Mouse (Mus musculus): ENCODE results near the gene Rptor. TPM values are rescaled to one million over a fixed set of nuclear protein-coding genes. Genes with fewer than 3 reads are reported as not detected.

Gene Rptor
- polyA plus RNA-seq, 1 experiment from 2014 or later: 12.2 TPM

DNA sequence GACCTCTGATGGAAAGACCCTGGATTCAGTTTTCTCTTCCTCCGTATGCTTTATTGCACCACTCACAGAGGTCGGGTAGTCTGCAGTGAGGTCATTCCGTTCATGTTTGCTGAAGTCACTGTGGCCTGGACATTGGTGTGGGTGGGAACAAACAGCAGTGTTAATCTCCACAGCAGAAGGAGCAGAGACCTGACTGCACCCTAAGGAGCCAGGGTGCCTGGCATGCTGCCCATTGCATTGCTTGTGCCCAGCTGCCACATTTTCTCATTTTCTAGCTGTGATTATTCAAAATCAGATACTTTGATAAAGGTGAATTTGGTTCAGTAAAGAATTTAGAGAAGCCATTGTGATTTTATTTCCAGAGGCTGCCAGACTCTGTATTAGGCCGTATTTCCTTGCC lies 72.1 kb downstream of the Rptor start:
- H3K9ac ChIP-seq: no peak overlapping the region
- peaks cover 31% of the 10 kb centered on the region for H3K4me1 ChIP-seq
- no peak overlapping the region for H3K27ac ChIP-seq (replicated peaks)
- H3K4me2 ChIP-seq (replicated peaks): no peak overlapping the region
- no peaks in the 10 kb centered on the region for H3K27me3 ChIP-seq
- H3K4me3 ChIP-seq (replicated peaks): no peak overlapping the region
- H3K36me3 ChIP-seq: no peaks in the 10 kb centered on the region
- H3K9me3 ChIP-seq (replicated peaks): no peaks in the 10 kb centered on the region
- WGBS: 78% methylated on average over 4 of the region's 4 CpGs
- no peak for ATAC-seq (ENCODE audit: insufficient number of reproducible peaks, low FRiP score, low TSS enrichment, low read depth)

DNA sequence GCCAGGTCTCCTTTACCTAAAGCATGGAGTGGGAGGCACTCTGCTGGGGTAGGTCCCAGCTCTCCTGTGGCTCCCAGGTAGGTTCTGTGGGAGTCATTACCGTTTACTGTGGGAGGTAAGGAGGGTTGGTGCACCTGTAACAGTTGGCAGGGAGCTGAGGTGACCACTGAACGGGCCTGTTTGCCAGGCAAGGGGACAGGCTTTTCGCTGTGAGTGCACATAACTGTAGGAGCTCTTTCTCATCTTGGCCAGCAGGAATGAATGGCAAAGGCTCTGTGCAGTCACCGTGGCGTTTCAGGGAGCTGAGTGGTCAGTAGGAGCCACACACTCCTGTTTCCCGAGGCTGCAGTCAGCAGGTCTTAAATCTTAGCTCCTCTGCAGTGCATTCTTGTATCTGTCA lies 72.8 kb downstream of the Rptor start:
- no peaks in the 10 kb centered on the region for H3K36me3 ChIP-seq
- no peak overlapping the region for H3K9ac ChIP-seq
- H3K27ac ChIP-seq (replicated peaks): no peak overlapping the region
- H3K27me3 ChIP-seq: no peaks in the 10 kb centered on the region
- no peak overlapping the region for H3K4me3 ChIP-seq (replicated peaks)
- no peaks in the 10 kb centered on the region for H3K9me3 ChIP-seq (replicated peaks)
- peaks cover 27% of the 10 kb centered on the region for H3K4me1 ChIP-seq
- WGBS: 79% methylated on average over 6 of the region's 6 CpGs
- ATAC-seq (ENCODE audit: insufficient number of reproducible peaks, low FRiP score, low TSS enrichment, low read depth): no peak
- no peak overlapping the region for H3K4me2 ChIP-seq (replicated peaks)

- Histone ChIP-seq H3K4me1 (peaks cover 33% of the 10 kb centered on the region), H3K9me3 (replicated peaks) (no peaks in the 10 kb centered on the region), H3K4me2 (replicated peaks) (no peak overlapping the region), H3K9ac (no peak overlapping the region), H3K36me3 (no peaks in the 10 kb centered on the region), H3K4me3 (replicated peaks) (no peak overlapping the region), H3K27ac (replicated peaks) (no peak overlapping the region), H3K27me3 (no peaks in the 10 kb centered on the region)
- no peak for ATAC-seq (ENCODE audit: insufficient number of reproducible peaks, low FRiP score, low TSS enrichment, low read depth)
- WGBS: 61% methylated on average over 7 of the region's 7 CpGs
These were observed 74.2 kb downstream of the Rptor start for GRCm38 (mm10) chr11:119676751-119677411.

DNA sequence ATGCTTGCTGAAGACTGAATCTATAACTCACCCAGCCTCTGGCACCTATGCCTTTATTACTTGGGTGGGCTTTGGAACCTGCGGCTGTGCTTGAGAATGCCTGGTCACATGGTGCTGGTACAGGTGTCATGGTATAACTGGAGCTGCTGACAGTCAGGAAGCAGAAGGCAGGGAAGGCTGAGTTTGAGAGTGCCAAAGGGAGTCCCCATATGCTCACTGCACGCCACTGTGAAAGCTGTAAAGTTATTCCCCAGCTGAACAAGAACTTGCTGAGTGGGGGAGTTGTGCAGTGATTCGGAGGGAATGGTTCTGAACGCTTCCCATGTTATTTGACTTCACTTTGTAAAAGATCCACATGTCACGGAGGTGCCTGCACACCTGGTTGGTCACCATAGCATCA lies 75.7 kb downstream of the Rptor start:
- peaks cover 42% of the 10 kb centered on the region for H3K4me1 ChIP-seq
- H3K4me3 ChIP-seq (replicated peaks): no peak overlapping the region
- H3K9me3 ChIP-seq (replicated peaks): no peaks in the 10 kb centered on the region
- no peaks in the 10 kb centered on the region for H3K36me3 ChIP-seq
- H3K27ac ChIP-seq (replicated peaks): no peak overlapping the region
- no peak for ATAC-seq (ENCODE audit: insufficient number of reproducible peaks, low FRiP score, low TSS enrichment, low read depth)
- no peaks in the 10 kb centered on the region for H3K27me3 ChIP-seq
- no peak overlapping the region for H3K9ac ChIP-seq
- WGBS: 89% methylated on average over 5 of the region's 5 CpGs
- H3K4me2 ChIP-seq (replicated peaks): no peak overlapping the region

DNA sequence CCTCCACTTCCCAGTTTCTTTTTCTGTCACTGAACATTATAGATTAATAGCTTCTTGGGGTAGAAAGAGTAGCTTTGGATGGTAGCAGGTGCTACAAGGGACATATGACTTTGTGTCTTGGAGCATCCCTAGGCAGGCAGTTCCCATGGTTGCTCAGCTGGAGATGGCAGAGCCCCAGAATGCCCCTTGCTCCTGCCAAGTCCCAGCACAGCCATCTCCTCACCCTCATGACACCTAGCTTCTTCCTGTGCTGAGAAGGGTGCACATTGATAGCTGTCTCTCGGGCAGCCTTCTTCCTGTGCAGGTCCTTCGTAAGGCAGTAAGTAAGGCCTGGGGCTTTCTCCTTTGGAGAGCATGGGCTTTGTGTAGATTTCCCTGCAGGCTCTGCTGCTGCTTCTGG lies 78.0 kb downstream of the Rptor start:
- H3K9me3 ChIP-seq (replicated peaks): no peaks in the 10 kb centered on the region
- H3K36me3 ChIP-seq: no peaks in the 10 kb centered on the region
- no peak overlapping the region for H3K4me2 ChIP-seq (replicated peaks)
- ATAC-seq (ENCODE audit: insufficient number of reproducible peaks, low FRiP score, low TSS enrichment, low read depth): no peak
- H3K4me3 ChIP-seq (replicated peaks): no peak overlapping the region
- WGBS: 68% methylated on average over 2 of the region's 2 CpGs
- no peak overlapping the region for H3K27ac ChIP-seq (replicated peaks)
- no peak overlapping the region for H3K9ac ChIP-seq
- H3K4me1 ChIP-seq: peaks cover 58% of the 10 kb centered on the region
- H3K27me3 ChIP-seq: no peaks in the 10 kb centered on the region

DNA sequence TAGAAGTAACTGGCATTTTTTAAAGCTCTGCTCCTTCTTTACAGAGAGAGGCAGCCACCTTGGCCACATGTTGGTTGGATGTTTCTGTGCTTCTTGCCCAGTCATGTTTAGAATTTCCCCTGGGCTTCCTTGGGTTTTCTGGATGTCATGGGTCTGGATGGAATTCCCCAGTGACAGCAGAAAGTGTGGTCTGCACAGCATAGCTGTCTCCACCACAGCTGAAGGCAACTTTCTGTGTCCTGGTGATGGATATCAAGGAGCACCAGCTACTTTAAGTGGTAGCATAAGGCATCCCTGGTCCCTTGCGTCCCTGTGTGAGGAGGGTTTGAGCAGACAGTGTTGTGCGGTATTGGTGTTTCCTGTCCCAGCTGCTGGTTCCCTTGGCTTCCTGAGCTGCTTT lies 79.6 kb downstream of the Rptor start:
- no peak overlapping the region for H3K9ac ChIP-seq
- no peak overlapping the region for H3K4me3 ChIP-seq (replicated peaks)
- no peaks in the 10 kb centered on the region for H3K36me3 ChIP-seq
- no peaks in the 10 kb centered on the region for H3K27me3 ChIP-seq
- peaks cover 47% of the 10 kb centered on the region for H3K4me1 ChIP-seq
- 70% methylated on average over 2 of the region's 2 CpGs for WGBS
- no peak for ATAC-seq (ENCODE audit: insufficient number of reproducible peaks, low FRiP score, low TSS enrichment, low read depth)
- no peaks in the 10 kb centered on the region for H3K9me3 ChIP-seq (replicated peaks)
- H3K27ac ChIP-seq (replicated peaks): no peak overlapping the region
- H3K4me2 ChIP-seq (replicated peaks): no peak overlapping the region

DNA sequence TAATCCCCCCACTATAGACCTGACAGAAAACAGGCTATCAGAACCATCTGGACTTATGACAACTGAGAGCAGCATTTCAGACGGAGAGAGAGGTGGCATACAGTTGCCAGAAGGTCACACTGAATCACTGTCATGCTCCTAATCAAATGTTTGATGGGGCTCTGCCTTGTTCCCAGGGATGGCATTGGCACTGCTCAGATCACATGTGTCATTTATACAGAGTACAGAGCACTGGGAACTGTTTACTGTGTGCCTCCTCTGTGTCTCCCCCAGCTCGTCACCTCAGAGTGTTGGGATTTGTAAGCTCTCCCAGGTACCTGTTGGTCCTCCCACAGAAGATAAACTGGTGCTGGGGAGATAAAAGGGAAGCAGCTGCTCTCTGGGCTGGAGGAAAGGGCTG lies 81.1 kb downstream of the Rptor start:
- WGBS: 49% methylated on average over 2 of the region's 2 CpGs

DNA sequence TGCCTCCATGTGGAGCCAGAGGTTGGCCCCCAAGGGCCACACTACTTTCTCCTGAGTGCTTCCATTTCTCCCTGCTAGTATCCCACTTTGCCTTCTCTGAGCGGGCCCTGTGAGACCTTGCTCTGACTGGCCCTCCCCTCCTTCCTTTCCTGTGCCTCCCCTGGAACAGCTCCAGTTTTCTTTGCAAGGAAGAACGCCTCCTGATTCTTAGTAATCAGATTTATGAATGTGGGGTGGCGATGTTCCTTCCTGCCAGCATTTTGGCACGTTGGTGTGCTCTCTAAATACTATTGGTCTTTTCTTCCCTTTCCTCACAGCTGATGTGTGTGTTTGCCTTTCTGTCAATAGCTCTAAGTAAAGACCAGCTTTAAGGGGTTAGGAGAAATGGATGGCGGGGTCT lies 82.8 kb downstream of the Rptor start:
- peaks cover 42% of the 10 kb centered on the region for H3K4me1 ChIP-seq
- ATAC-seq (ENCODE audit: insufficient number of reproducible peaks, low FRiP score, low TSS enrichment, low read depth): no peak; the same call in 1 of the 2 replicates
- H3K36me3 ChIP-seq: no peaks in the 10 kb centered on the region
- 33% methylated on average over 5 of the region's 5 CpGs for WGBS
- no peak overlapping the region for H3K9ac ChIP-seq
- no peaks in the 10 kb centered on the region for H3K9me3 ChIP-seq (replicated peaks)
- no peaks in the 10 kb centered on the region for H3K27me3 ChIP-seq
- H3K27ac ChIP-seq (replicated peaks): peak overlapping the region; percentile 52; the same call in 1 of the 2 replicates
- H3K4me3 ChIP-seq (replicated peaks): no peak overlapping the region
- H3K4me2 ChIP-seq (replicated peaks): no peak overlapping the region

More for the DNA sequence above, 81.1 kb downstream of the Rptor start:
- Histone ChIP-seq H3K9ac (no peak overlapping the region), H3K4me2 (replicated peaks) (no peak overlapping the region), H3K36me3 (no peaks in the 10 kb centered on the region), H3K4me1 (peaks cover 41% of the 10 kb centered on the region), H3K9me3 (replicated peaks) (no peaks in the 10 kb centered on the region), H3K27ac (replicated peaks) (no peak overlapping the region), H3K4me3 (replicated peaks) (no peak overlapping the region), H3K27me3 (no peaks in the 10 kb centered on the region)
- no peak for ATAC-seq (ENCODE audit: insufficient number of reproducible peaks, low FRiP score, low TSS enrichment, low read depth)

DNA sequence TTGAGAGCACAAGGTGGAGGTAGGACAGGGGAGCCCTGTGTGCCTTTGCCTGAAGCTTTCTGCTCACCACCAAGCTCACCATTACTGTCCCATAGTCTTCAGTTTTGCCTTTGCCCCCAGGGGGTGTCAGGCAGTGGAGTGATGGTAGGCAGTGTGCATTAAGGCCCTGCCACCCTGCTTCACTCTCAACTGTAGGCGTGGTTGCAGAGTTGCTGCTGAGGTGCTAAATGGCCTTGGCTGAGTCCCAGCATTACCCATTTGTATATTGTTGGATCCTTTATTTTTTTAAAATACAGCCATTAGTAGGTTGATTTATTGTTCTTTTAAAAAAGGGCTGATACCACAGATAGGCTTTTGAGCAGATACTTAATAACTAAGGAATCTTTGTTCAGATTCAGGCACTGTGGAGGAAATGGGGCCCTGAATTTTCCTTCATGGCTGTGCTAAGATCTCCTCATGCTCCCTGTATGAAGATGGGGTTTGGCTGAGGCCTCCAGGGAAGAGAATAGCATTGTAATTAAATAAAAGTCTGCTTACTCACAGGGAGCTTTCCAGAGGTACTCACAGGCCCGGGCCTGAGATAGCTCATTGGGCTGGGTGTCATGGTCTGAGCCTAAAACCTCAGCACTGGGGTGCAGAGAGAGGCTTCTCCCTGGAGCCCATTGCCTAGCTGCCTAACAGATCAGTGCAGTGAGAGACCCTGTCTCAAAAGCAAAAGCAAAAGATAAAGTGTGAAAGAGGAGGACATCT lies 83.4 kb downstream of the Rptor start:
- no peak overlapping the region for H3K4me2 ChIP-seq (replicated peaks)
- no peaks in the 10 kb centered on the region for H3K9me3 ChIP-seq (replicated peaks)
- ATAC-seq (ENCODE audit: insufficient number of reproducible peaks, low FRiP score, low TSS enrichment, low read depth): no peak
- H3K27ac ChIP-seq (replicated peaks): peak overlapping the region; percentile 52; the same call in 1 of the 2 replicates
- no peaks in the 10 kb centered on the region for H3K36me3 ChIP-seq
- H3K27me3 ChIP-seq: no peaks in the 10 kb centered on the region
- no peak overlapping the region for H3K9ac ChIP-seq
- no peak overlapping the region for H3K4me3 ChIP-seq (replicated peaks)
- WGBS: 54% methylated on average over 2 of the region's 2 CpGs
- peaks cover 43% of the 10 kb centered on the region for H3K4me1 ChIP-seq

- 83% methylated on average over 3 of the region's 3 CpGs for WGBS
These were observed 84.6 kb downstream of the Rptor start for GRCm38 (mm10) chr11:119687316-119687715.

DNA sequence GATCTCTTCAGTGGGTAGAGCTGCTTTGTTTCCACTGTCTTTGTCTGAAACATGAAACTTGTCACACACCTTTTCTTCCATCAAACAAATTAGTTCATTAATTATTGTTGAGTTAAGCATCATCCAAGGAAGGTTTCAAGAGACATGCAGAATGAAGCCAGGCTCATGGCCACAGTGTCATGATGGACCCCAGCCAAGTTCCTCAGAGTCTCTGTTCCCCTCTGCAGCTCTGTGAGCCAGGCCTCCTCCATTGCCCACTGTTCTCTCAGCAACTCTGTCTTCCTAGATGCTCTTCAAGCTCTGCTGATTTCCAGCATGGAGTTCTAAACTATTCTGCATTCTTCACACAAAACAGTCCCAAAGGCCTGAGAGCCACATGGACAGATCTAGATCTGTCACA lies 85.3 kb downstream of the Rptor start:
- Histone ChIP-seq H3K36me3 (no peaks in the 10 kb centered on the region), H3K4me3 (replicated peaks) (no peak overlapping the region), H3K4me2 (replicated peaks) (no peak overlapping the region), H3K27ac (replicated peaks) (no peak overlapping the region), H3K9me3 (replicated peaks) (no peaks in the 10 kb centered on the region), H3K9ac (no peak overlapping the region), H3K4me1 (peaks cover 37% of the 10 kb centered on the region), H3K27me3 (no peaks in the 10 kb centered on the region)
- no peak for ATAC-seq (ENCODE audit: insufficient number of reproducible peaks, low FRiP score, low TSS enrichment, low read depth)

More at GRCm38 (mm10) chr11:119687316-119687715, 84.6 kb downstream of the Rptor start:
- no peak overlapping the region for H3K4me3 ChIP-seq (replicated peaks)
- H3K27me3 ChIP-seq: no peaks in the 10 kb centered on the region
- no peak overlapping the region for H3K27ac ChIP-seq (replicated peaks)
- no peaks in the 10 kb centered on the region for H3K9me3 ChIP-seq (replicated peaks)
- H3K36me3 ChIP-seq: no peaks in the 10 kb centered on the region
- ATAC-seq (ENCODE audit: insufficient number of reproducible peaks, low FRiP score, low TSS enrichment, low read depth): no peak
- no peak overlapping the region for H3K9ac ChIP-seq
- no peak overlapping the region for H3K4me2 ChIP-seq (replicated peaks)
- peaks cover 34% of the 10 kb centered on the region for H3K4me1 ChIP-seq

DNA sequence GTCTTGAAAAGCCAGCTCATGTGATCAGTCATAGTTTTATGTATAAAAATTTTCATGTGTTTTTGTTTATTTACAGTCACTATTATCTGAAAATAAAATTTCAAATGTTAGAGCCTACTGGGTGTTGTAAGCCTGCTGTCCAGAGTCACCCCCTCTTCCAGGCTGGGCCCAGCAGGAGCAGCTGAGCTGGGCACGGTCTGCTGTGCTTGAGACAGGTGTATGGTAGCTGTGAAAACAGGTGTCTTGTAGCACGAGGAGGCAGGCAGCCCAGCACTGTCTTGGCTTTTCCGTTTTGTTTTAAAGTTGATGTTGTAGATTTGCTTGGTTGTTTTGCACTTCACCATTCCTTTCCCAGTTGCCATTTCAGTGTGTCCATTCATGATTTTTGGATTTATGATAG lies 87.2 kb downstream of the Rptor start:
- H3K4me2 ChIP-seq (replicated peaks): no peak overlapping the region
- no peak overlapping the region for H3K27ac ChIP-seq (replicated peaks)
- H3K9ac ChIP-seq: no peak overlapping the region
- H3K4me1 ChIP-seq: peaks cover 27% of the 10 kb centered on the region
- 72% methylated on average over 3 of the region's 3 CpGs for WGBS
- no peak overlapping the region for H3K4me3 ChIP-seq (replicated peaks)
- H3K27me3 ChIP-seq: no peaks in the 10 kb centered on the region
- no peaks in the 10 kb centered on the region for H3K9me3 ChIP-seq (replicated peaks)
- H3K36me3 ChIP-seq: no peaks in the 10 kb centered on the region
- ATAC-seq (ENCODE audit: insufficient number of reproducible peaks, low FRiP score, low TSS enrichment, low read depth): no peak

Data from embryonic facial prominence, embryonic 15.5 days (tissue).